Mouse (Mus musculus) stomach, postnatal 0 days (tissue): ENCODE results near the gene H2afy2. TPM values are rescaled to one million over a fixed set of nuclear protein-coding genes. Genes with fewer than 3 reads are reported as not detected.
A peak's percentile ranks its signal among the peaks of the same experiment; 100 is the strongest.

Experiments used
- ATAC-seq: fragments of 200-750 bp; cut with Nextera tagmentation; 2 replicates; pipeline ENCODE4 v1.8.0; 2017; ENCODE audit not compliant: low FRiP score, low TSS enrichment
- DNase-seq: peaks from one replicate; pipeline ENCODE4 v3.0.0-alpha.2; 2016; ENCODE audit warnings: low spot score
- H3K27ac ChIP-seq: fragments of 300-500 bp; sonication (generic); replicated peaks from 2 replicates; pipeline ENCODE4 v1.5.1; 2014; ENCODE audit warnings: mild to moderate bottlenecking, control low read depth
- H3K27me3 ChIP-seq: fragments of 300-500 bp; sonication (generic); 2 replicates; pipeline ENCODE4 v1.6.1; 2014; ENCODE audit warnings: low read length; ENCODE audit not compliant: control insufficient read depth, insufficient read depth
- H3K36me3 ChIP-seq: fragments of 300-500 bp; sonication (generic); 2 replicates; pipeline ENCODE4 v1.6.1; 2014; ENCODE audit warnings: low read length, mixed read lengths; ENCODE audit not compliant: control insufficient read depth, insufficient read depth
- H3K4me1 ChIP-seq: fragments of 300-500 bp; sonication (generic); replicated peaks from 2 replicates; pipeline ENCODE4 v1.6.1; 2014; ENCODE audit warnings: antibody characterized with exemption; ENCODE audit not compliant: control insufficient read depth, insufficient read depth
- H3K4me2 ChIP-seq: fragments of 300-500 bp; sonication (generic); replicated peaks from 2 replicates; pipeline ENCODE4 v1.6.1; 2014; ENCODE audit warnings: low read depth, mild to moderate bottlenecking, control low read depth, moderate library complexity
- H3K4me3 ChIP-seq: fragments of 300-500 bp; sonication (generic); 2 replicates; pipeline ENCODE4 v1.5.1; 2014; ENCODE audit warnings: low read depth, low read length, control low read depth
- H3K9ac ChIP-seq: fragments of 300-500 bp; sonication (generic); 2 replicates; pipeline ENCODE4 v1.6.1; 2014; ENCODE audit warnings: mild to moderate bottlenecking, low read length, control low read depth, mixed read lengths
- H3K9me3 ChIP-seq: fragments of 300-500 bp; sonication (generic); 2 replicates; pipeline ENCODE4 v1.6.1; 2016; ENCODE audit warnings: low read length; ENCODE audit not compliant: control insufficient read depth
- CTCF ChIP-seq: IDR thresholded peaks from 2 replicates; pipeline ENCODE4 v1.5.1; 2016; ENCODE audit warnings: antibody characterized with exemption, low read depth, mild to moderate bottlenecking, moderate library complexity
- EP300 ChIP-seq: optimal IDR thresholded peaks from 2 replicates; pipeline ENCODE3; 2016; ENCODE audit warnings: antibody characterized with exemption
- WGBS: fragments of 180-500 bp; shearing (Covaris S2); extraction: QIAGEN DNeasy Blood & Tissue Kit; methylation state at CpG from one replicate; pipeline ENCODE4 v1.1.7; 2014; 5-methylcytosine and 5-hydroxymethylcytosine counted together
- polyA plus RNA-seq: library from polyadenylated mRNA; unstranded; fragments of >200 nt; fragmentation: Nextera tagmentation; extraction: Ambion mirVana; gene quantifications from 2 replicates; pipeline ENCODE4 v1.2.1, GENCODE M21; 2015

H2afy2 gene
- polyA plus RNA-seq, 1 experiment from 2014 or later, result 26.0 TPM

- ATAC-seq (no peak), DNase-seq (no peak)
- Histone ChIP-seq H3K4me1 (no peaks in the 10 kb centered on the region), H3K9me3 (no peaks in the 10 kb centered on the region), H3K9ac (no peak overlapping the region), H3K27me3 (no peaks in the 10 kb centered on the region), H3K4me2 (no peak overlapping the region), H3K36me3 (no peaks in the 10 kb centered on the region), H3K27ac (no peak overlapping the region), H3K4me3 (no peak overlapping the region)
- 71% methylated on average over 3 of the region's 3 CpGs for WGBS
- TF ChIP-seq EP300 (no peak), CTCF (no peak)
These were observed 70.3 kb downstream of the H2afy2 start for GRCm38 (mm10) chr10:61713601-61714000.

GRCm38 (mm10) chr10:61706412-61707375 is 77.3 kb downstream of the H2afy2 start:
- Histone ChIP-seq H3K4me1 (no peaks in the 10 kb centered on the region), H3K4me3 (no peak overlapping the region), H3K27ac (no peak overlapping the region), H3K36me3 (peaks cover 4% of the 10 kb centered on the region; the same call in 1 of the 2 replicates), H3K9ac (no peak overlapping the region), H3K4me2 (no peak overlapping the region), H3K9me3 (no peaks in the 10 kb centered on the region), H3K27me3 (no peaks in the 10 kb centered on the region)
- TF ChIP-seq EP300, result no peak
- TF ChIP-seq CTCF, result no peak
- ATAC-seq (peak; percentile 59), DNase-seq (no peak)
- 70% methylated on average over 6 of the region's 6 CpGs for WGBS

GRCm38 (mm10) chr10:61704663-61705062 is 79.3 kb downstream of the H2afy2 start:
- 76% methylated on average over 4 of the region's 4 CpGs for WGBS
- peaks cover 4% of the 10 kb centered on the region; the same call in 1 of the 2 replicates for H3K36me3 ChIP-seq
- H3K9ac ChIP-seq, result no peak overlapping the region
- no peaks in the 10 kb centered on the region for H3K27me3 ChIP-seq
- no peaks in the 10 kb centered on the region for H3K9me3 ChIP-seq
- no peak overlapping the region for H3K27ac ChIP-seq
- H3K4me1 ChIP-seq, result no peaks in the 10 kb centered on the region
- H3K4me2 ChIP-seq, result no peak overlapping the region
- no peak for TF ChIP-seq CTCF
- TF ChIP-seq EP300, result no peak
- no peak for ATAC-seq
- no peak overlapping the region for H3K4me3 ChIP-seq
- DNase-seq, result no peak

- H3K4me1 ChIP-seq, result peaks cover 5% of the 10 kb centered on the region; the same call in 1 of the 2 replicates
- no peaks in the 10 kb centered on the region for H3K27me3 ChIP-seq
- no peak for TF ChIP-seq EP300
- TF ChIP-seq CTCF, result no peak
- no peak overlapping the region for H3K27ac ChIP-seq
- DNase-seq (no peak), ATAC-seq (no peak)
- 80% methylated on average over 2 of the region's 2 CpGs for WGBS
- H3K9ac ChIP-seq, result no peak overlapping the region
- peak overlapping the region; percentile 99 for H3K4me2 ChIP-seq
- H3K4me3 ChIP-seq, result no peak overlapping the region; the same call in 1 of the 2 replicates
- peaks cover 10% of the 10 kb centered on the region for H3K36me3 ChIP-seq
- H3K9me3 ChIP-seq, result no peaks in the 10 kb centered on the region
These were observed 86.9 kb downstream of the H2afy2 start for GRCm38 (mm10) chr10:61697028-61697427.

- no peaks in the 10 kb centered on the region for H3K9me3 ChIP-seq
- peak overlapping the region; percentile 88 for H3K9ac ChIP-seq
- H3K27me3 ChIP-seq, result no peaks in the 10 kb centered on the region
- DNase-seq, result no peak
- peak overlapping the region; percentile 99 for H3K4me2 ChIP-seq
- no peak for ATAC-seq
- WGBS, result 16% methylated on average over 19 of the region's 19 CpGs
- H3K36me3 ChIP-seq, result peaks cover 12% of the 10 kb centered on the region
- no peak for TF ChIP-seq EP300
- TF ChIP-seq CTCF, result no peak
- no peak overlapping the region for H3K27ac ChIP-seq
- H3K4me3 ChIP-seq, result peak overlapping the region; percentile 97
- peaks cover 5% of the 10 kb centered on the region; the same call in 1 of the 2 replicates for H3K4me1 ChIP-seq
These were observed 87.5 kb downstream of the H2afy2 start for GRCm38 (mm10) chr10:61696560-61696823.
